In genomic region chrX:166981003-166981402, GRCm38 (mm10) we compare ENCODE assay signal across 22 mouse cellular contexts.
DNase-seq lines count a peak whose midpoint lies in the region; ATAC-seq and TF ChIP-seq lines count a peak whose summit lies in the region.
"Had no signal": no experiment of that assay in that cellular context is flagged by ENCODE, and none has a peak within 500 bp of the region (broad histone marks: within the 10 kb centered on the region; RNA-seq: fewer than 3 reads in every experiment).

No protein-coding gene starts in this region.

- H3K27ac ChIP-seq in layer of hippocampus, adult 2 months: peak overlapping the region; percentile 48
- no peak overlapping the region for H3K27ac ChIP-seq in gastrocnemius, adult 2 months
- H3K27ac ChIP-seq: forebrain, embryonic 12.5 days; heart, adult 2 months; hindbrain, embryonic 13.5 days; midbrain, embryonic 13.5 days; neural tube, embryonic 13.5 days had no signal

- intact Hi-C loops in left cerebral cortex, postnatal 25 days (cut with DNase I): no loop called here
- intact Hi-C loops in gastrocnemius, adult 2 months (cut with DNase I): no loop called here

- H3K4me3 ChIP-seq in layer of hippocampus, adult 2 months: no peak overlapping the region
- no peak overlapping the region for H3K4me3 ChIP-seq in gastrocnemius, adult 2 months
- H3K4me3 ChIP-seq: forebrain, embryonic 12.5 days; heart, adult 2 months; hindbrain, embryonic 13.5 days; midbrain, embryonic 13.5 days; neural tube, embryonic 13.5 days had no signal

- peak; percentile 1 for DNase-seq in CD4-positive, CD25-positive, alpha-beta regulatory T cell, adult 2 months (ENCODE audit: low read depth, low spot score)
- no peak for DNase-seq in layer of hippocampus, adult 2 months (ENCODE audit: low spot score in 2 of 2)
- DNase-seq in layer of hippocampus, adult 9-11 months: no peak
- DNase-seq in kidney, adult 9 months: peak; percentile 42
- DNase-seq in naive thymus-derived CD4-positive, alpha-beta T cell, adult 2 months (ENCODE audit: low read depth): peak; percentile 14
- no peak for DNase-seq in left cerebral cortex, postnatal 25 days (ENCODE audit: low spot score in 2 of 2)
- no peak for DNase-seq in gastrocnemius, adult 2 months
- DNase-seq: adrenal gland, postnatal 14 days; cerebellum, adult 11 months; cerebellum, postnatal 36 days; gastrocnemius, postnatal 14 days; heart, adult 2 months; left cerebral cortex, postnatal 4 days; liver; lung, postnatal 14 days; thymus, postnatal 4 days had no signal

- no peak for ATAC-seq in CD4-positive, CD25-positive, alpha-beta regulatory T cell, adult 4 months
- ATAC-seq: activated CD4-positive, CD25-positive, alpha-beta regulatory T cell, adult 4 months; midbrain, embryonic 13.5 days had no signal

- TF ChIP-seq CTCF in layer of hippocampus, adult 2 months (conservative IDR thresholded peaks at IDR 0.05): no peak
- no peak for TF ChIP-seq CTCF in gastrocnemius, adult 2 months (IDR thresholded peaks at IDR 0.05)

Comparison
In these comparisons a context has a peak if more than half of its experiments do, and no peak if none do; other contexts are left out.
1. DNase-seq: peak in CD4-positive, CD25-positive, alpha-beta regulatory T cell, adult 2 months (single experiment), kidney, adult 9 months (single experiment) and naive thymus-derived CD4-positive, alpha-beta T cell, adult 2 months (single experiment); none in layer of hippocampus, adult 2 months (0 of 2), layer of hippocampus, adult 9-11 months (single experiment), left cerebral cortex, postnatal 25 days (0 of 2) and gastrocnemius, adult 2 months (single experiment).